Mouse (Mus musculus) cerebellum, postnatal 14 days (tissue): ENCODE measurements around the gene Gngt1.

Source experiments
- DNase-seq, 2 experiments: peaks; one replicate each; pipeline ENCODE4 v3.0.0; 2021; ENCODE audit warnings: mixed read lengths in 2 of 2

The Gngt1 gene

GRCm38 (mm10) chr6:3993492-3993891, at the start of gene Gngt1:
Gngt1 (plus strand) TSS chr6:3993792.
- no peak for DNase-seq

- no peak for DNase-seq
Measured at GRCm38 (mm10) chr6:3954969-3955368, 38.6 kb upstream of the Gngt1 start.

GRCm38 (mm10) chr6:3967676-3968626, 25.6 kb upstream of the Gngt1 start:
- DNase-seq: peak; percentile 4 to 15

DNA sequence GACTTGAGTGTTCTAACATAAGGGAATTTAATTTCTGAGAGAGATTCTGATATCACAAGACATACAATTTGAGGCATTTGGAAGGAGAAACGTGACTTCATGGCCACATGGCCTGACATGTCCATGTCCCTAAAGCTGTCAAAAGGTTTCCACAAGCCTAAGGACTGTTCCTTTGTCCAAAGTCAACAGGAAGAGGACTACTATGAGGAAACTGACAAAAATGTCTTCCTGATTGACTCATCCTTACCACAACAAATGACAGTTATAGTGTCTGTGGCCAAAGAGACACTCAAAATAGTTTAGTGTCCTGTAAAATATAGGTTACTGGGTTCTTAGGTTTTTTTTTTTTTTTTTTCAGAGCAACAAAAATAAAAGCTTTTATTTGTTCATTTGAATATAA, 19.9 kb upstream of the Gngt1 start:
- no peak for DNase-seq

GRCm38 (mm10) chr6:3982661-3983284, 10.8 kb upstream of the Gngt1 start:
- no peak for DNase-seq

- DNase-seq: no peak
Measured at GRCm38 (mm10) chr6:3988750-3989149, 4.8 kb upstream of the Gngt1 start, which contains the start of gene Tfpi2. Tfpi2 (minus strand) TSS chr6:3988919.

DNA sequence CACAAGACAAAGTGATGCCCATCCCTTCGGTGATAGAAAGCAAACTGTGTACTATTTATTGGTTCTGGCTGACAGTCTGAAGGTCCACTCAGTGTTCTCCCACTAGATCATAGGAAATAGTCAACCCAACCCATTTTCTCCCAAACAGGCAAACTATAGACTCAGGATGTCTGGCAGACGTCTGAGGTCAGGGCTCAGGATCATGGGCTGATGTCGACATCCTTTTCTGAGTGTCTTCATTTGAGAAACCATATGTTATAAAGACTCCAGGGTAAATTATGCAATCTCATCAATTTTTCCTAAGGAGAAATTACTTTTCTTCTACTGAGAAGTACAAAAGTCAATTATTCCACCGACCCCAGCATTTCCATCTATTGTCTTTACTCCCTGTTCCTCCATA, 4.5 kb downstream of the Gngt1 start:
- DNase-seq: no peak

DNA sequence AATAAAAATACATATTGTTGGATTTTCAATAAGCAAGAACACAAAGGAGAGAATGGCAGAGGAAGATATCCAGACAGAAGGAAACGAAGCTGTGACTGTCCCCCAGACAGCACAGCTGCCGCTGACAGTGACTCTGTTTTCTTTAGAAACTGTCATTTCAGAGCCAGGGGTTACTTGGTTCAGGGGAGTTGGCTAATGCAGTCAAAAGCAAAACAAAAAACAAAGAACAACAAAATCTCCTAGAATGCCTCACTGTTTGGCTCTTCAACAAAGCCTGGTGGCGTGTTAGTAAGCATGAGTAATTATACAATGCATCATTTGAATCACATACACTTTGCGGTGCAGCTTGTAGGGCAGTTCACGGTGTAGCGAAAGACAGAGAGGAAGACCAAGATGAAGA, 5.7 kb downstream of the Gngt1 start:
- DNase-seq: no peak

DNA sequence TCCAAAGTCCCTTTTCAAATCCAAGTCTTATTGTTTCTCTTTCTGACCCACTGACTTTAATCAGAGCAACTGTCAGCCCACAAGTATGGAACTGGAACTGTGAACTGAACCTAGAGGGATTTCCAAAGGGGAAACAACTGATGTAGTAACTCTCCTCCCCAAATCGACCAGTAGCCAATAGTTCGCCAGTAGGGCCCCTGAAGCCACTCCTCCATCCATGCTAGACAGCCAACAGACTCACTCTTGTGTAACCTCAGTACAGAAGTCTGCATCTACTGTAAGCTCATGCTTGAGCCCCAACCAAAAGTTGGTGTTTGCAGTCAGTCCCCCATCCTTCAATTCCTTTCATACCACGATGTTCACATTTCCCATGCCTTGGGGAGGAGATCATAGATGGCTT, 7.1 kb downstream of the Gngt1 start:
- no peak for DNase-seq

DNA sequence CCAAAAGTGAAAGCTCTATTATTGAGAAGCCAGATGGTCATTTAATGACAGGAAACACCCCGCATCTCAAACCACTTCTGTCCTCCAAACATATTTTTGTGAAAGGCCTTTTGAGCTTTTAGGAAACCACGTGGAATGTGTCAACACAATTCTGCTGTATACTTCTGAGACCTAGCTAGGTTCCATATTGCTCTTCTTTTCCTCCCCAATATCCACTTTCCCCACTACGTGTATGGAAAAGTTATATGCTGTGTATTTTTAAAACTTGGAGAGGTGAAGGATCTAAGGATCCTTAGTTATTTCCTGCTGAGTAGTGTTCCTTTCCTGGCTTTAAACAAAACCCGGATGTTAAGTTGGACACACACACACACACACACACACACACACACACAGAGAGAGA, 9.9 kb downstream of the Gngt1 start:
- no peak for DNase-seq

DNA sequence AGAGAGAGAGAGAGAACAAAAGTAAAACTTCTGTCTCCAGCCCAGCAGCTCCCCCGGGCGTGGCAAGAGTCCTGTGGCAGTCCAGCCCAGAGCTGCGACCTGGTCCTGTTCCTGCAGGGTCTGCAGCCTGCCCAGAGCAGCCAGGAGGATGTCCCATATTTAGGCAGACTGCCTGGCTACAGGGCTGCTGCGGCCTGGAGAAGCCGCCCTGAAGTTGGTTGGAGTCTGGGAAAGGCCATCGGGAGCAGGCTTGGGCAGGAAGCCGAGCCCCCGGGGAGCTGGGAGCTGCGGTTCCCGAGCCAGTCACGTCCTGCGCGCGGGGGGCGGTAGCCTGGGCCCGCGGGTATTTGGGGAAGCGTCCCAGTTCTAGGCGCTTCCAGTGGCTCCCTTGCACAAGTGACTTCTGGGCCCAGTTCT, 10.3 kb downstream of the Gngt1 start, which contains the start of gene Gng11:
Gng11 (plus strand) TSS at position 15 of the 417 bp plus-strand sequence.
- peak; percentile 43 to 46 for DNase-seq

DNA sequence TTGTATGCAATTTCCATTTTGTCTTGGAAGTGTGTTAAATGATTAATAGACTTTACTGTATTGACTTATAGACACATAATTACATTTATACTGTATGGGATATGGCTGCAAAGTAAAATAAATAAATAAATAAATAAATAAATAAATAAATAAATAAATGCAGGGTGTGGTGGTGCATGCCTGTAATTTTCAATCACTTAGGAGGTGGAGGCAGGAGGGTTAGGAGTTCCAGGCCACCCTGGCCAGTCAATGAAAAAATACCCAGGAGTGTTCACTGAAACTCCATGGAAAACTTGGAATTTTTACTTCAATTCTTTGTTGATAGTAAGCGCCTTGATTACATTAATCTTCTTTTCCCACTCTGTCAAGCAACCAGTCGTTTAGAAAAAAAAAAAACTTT, 11.2 kb downstream of the Gngt1 start:
- no peak for DNase-seq

- no peak for DNase-seq
Measured at GRCm38 (mm10) chr6:4008501-4009040, 15.0 kb downstream of the Gngt1 start.

GRCm38 (mm10) chr6:4009548-4009947, 16.0 kb downstream of the Gngt1 start:
- no peak for DNase-seq

DNA sequence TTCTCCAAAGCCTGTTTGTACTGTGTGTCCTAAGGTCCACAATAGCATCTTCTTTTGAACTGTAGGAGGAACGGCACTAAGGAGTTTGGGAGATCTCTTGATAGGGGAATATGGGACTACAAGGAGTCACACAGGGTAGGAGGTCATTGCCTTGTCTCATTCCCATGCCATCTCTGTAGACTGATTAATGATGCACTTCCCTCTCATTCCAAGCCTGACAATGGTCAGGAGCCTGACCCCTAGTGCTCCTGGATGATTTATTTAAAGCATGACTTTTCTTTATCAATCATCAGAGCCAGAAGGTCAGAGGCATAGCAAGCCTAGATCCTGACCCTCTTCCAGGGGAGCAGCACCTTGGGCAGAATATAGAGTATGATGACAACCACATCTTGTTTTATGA, 29.1 kb downstream of the Gngt1 start:
- DNase-seq: no peak

DNA sequence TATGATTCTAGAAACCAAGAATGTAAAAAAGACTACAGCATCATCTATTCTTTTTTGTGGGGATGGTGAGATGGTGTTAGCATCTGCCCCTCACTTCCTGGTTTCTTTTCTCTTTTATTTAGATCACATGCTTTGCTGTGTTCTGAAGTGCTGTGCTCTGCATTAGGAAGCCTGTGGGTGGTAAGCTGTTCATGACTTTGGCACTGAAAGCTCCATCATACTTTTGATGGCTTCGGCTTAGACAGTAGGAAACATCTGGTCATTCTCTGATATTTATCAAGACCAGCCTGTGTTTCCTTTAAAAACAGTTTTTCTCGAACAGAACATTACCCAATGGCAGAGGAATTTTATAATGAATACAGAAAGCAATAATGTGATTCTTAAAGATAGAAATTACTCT, 32.8 kb downstream of the Gngt1 start:
- DNase-seq: no peak

GRCm38 (mm10) chr6:4030956-4031355, 37.4 kb downstream of the Gngt1 start:
- DNase-seq: no peak

DNA sequence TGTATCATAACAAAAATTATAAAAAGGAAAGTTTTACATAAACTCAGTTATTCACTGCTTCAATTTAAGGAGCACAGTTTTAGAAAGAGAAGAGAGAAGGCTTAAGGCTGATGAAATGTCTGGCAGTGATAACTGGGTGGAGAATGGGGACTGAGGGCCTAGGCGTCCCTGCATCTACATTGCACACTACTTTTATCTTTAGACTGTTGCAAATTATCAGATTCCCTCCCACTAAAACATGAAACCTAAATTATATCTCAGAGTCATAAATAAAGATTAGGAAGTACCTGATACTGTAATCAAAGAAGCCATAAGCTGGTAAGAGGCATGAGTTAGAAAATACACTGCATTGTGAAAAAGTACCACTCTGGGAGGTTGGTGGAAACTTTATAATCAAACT, 48.2 kb downstream of the Gngt1 start:
- DNase-seq: no peak
